Mouse (Mus musculus): ENCODE results near the gene P2rx7.

DNA sequence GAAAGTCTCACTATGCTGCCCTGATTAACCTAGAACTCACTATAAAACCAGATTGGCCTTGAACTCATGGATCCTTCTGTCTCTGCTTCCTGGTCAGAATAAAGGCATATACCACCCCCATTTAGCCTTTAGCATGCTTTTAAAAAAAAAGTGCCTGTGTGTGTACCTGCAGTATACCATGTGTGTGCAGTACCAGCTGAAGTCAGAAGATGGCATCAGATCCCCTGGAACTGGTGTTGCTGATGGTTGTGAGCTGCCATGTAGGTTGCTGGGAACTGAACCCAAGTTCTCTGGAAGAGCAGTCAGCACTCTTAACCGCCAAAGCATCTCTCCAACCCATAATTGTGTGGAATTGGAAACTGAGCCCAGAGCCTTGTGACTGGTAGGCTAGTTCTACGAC lies 73.1 kb downstream of the P2rx7 start:
- TF ChIP-seq CTCF (IDR thresholded peaks at IDR 0.05; ENCODE audit: extremely low read depth, insufficient read depth, insufficient read length, insufficient replicate concordance), result no peak
- no peak for TF ChIP-seq POLR2A (IDR thresholded peaks at IDR 0.05; ENCODE audit: low read depth, low read length)

All from spleen, adult 2 months (tissue).